Mouse (Mus musculus): Measurements from ENCODE around the gene Sept4.

- no peak for TF ChIP-seq CTCF (IDR thresholded peaks at IDR 0.05; ENCODE audit: control insufficient read depth, insufficient read depth, insufficient replicate concordance, low read depth, low read length)
- no peak for TF ChIP-seq POLR2A (IDR thresholded peaks at IDR 0.05; ENCODE audit: control insufficient read depth, low read depth, low read length)
These were observed 2.2 kb upstream of the Sept4 start, which contains the start of gene Gm11492 for GRCm38 (mm10) chr11:87566501-87566900.
